Mouse (Mus musculus) hindbrain, postnatal 0 days (tissue): ENCODE measurements around the gene Cox4i1. TPM values are rescaled to one million over a fixed set of nuclear protein-coding genes. Genes with fewer than 3 reads are reported as not detected.

ENCODE experiments used
- ATAC-seq: fragments of 200-750 bp; cut with Nextera tagmentation; 2 replicates; pipeline ENCODE4 v1.8.0; 2017; ENCODE audit warnings: mild to moderate bottlenecking, moderate TSS enrichment, moderate library complexity
- DNase-seq: peaks from one replicate; pipeline ENCODE4 v3.0.0-alpha.2; 2015; ENCODE audit warnings: low spot score
- H3K27ac ChIP-seq: fragments of 300-500 bp; sonication (generic); 2 replicates; pipeline ENCODE4 v1.5.1; 2014; ENCODE audit warnings: mild to moderate bottlenecking
- H3K27me3 ChIP-seq: fragments of 300-500 bp; sonication (generic); 2 replicates; pipeline ENCODE4 v1.6.1; 2014; ENCODE audit warnings: low read length, mixed read lengths; ENCODE audit not compliant: insufficient read depth
- H3K36me3 ChIP-seq: fragments of 300-500 bp; sonication (generic); 2 replicates; pipeline ENCODE4 v1.6.1; 2014; ENCODE audit warnings: low read length, mixed read lengths; ENCODE audit not compliant: insufficient read depth
- H3K4me1 ChIP-seq: fragments of 300-500 bp; sonication (generic); 2 replicates; pipeline ENCODE4 v1.6.1; 2014; ENCODE audit warnings: antibody characterized with exemption, low read length, mixed read lengths; ENCODE audit not compliant: insufficient read depth
- H3K4me2 ChIP-seq: fragments of 300-500 bp; sonication (generic); 2 replicates; pipeline ENCODE4 v1.6.1; 2014; ENCODE audit warnings: low read depth, mild to moderate bottlenecking, low read length, moderate library complexity, mixed read lengths
- H3K4me3 ChIP-seq: fragments of 300-500 bp; sonication (generic); 2 replicates; pipeline ENCODE4 v1.5.1; 2014; ENCODE audit warnings: low read length
- H3K9ac ChIP-seq: fragments of 300-500 bp; sonication (generic); replicated peaks from 2 replicates; pipeline ENCODE4 v1.6.1; 2014; ENCODE audit warnings: mild to moderate bottlenecking, low read length, moderate library complexity, mixed read lengths
- H3K9me3 ChIP-seq: fragments of 300-500 bp; sonication (generic); 2 replicates; pipeline ENCODE4 v1.6.1; 2016; ENCODE audit warnings: low read length, mixed read lengths
- CTCF ChIP-seq: IDR thresholded peaks from 2 replicates; pipeline ENCODE4 v1.5.1; 2016; ENCODE audit warnings: antibody characterized with exemption, control low read depth, low read depth
- WGBS: fragments of 180-500 bp; shearing (Covaris S2); extraction: QIAGEN DNeasy Blood & Tissue Kit; methylation state at CpG from one replicate; pipeline ENCODE4 v1.1.7; 2014; 5-methylcytosine and 5-hydroxymethylcytosine counted together
- polyA plus RNA-seq: library from polyadenylated mRNA; unstranded; fragments of >200 nt; fragmentation: Nextera tagmentation; extraction: Ambion mirVana; gene quantifications from 2 replicates; pipeline ENCODE4 v1.2.1, GENCODE M21; 2015
- total RNA-seq: library from RNA; depleted of rRNA; stranded (reverse); fragments of >200 nt; gene quantifications from 2 replicates; pipeline ENCODE4 v1.2.3, GENCODE M21; 2014

The Cox4i1 gene
- total and polyA plus RNA-seq, 2 experiments from 2014 or later = 545 to 1,662 TPM

DNA sequence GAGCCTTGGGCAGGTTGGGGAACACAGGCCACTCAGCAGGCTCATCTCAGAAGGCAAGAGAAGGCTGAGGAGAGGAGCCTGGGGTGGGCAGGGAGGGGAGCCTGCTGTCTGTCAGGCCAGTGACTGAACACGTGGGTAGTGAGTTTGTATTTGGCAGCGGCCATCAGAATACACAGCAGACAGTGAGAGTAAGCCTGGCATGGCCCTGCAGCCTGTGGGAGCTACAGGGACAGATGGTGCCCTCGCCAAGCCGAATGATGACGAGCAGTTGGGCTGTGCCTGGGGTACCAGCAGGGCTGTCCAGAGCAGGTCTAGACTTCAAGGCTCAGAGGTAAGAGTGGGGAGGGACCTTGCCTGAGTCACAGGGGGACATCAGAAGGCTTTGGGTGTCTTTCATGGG is 40.7 kb upstream of the Cox4i1 start:
- H3K36me3 ChIP-seq = no peaks in the 10 kb centered on the region
- H3K27ac ChIP-seq = no peak overlapping the region
- WGBS = 49% methylated on average over 5 of the region's 5 CpGs
- H3K9me3 ChIP-seq = no peaks in the 10 kb centered on the region
- H3K4me3 ChIP-seq = no peak overlapping the region
- peak; percentile 67 for ATAC-seq
- peak; percentile 67 for DNase-seq
- H3K9ac ChIP-seq = no peak overlapping the region
- no peak overlapping the region for H3K4me2 ChIP-seq
- no peak for TF ChIP-seq CTCF
- H3K27me3 ChIP-seq = no peaks in the 10 kb centered on the region
- no peaks in the 10 kb centered on the region for H3K4me1 ChIP-seq

DNA sequence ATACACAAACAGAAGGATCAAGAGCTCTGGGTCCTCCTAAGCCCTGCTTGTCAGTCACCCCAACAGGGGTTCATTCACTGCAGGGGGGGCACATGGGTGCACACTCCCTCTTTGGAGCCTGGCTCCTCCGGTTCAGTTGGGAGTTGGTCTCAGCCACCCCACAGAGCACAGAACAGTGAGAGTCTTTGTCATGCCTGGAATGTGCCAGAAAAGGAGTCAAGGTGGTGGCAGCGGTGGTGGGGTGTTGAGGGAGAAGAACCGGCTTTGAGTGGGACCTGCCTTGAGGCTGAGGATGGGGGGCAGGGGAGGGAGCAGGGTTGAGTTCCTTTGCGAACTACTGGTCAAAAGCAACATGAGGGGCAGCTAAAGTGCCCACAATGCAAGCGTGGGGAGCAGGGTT is 38.0 kb upstream of the Cox4i1 start:
- Histone ChIP-seq H3K27ac (no peak overlapping the region), H3K4me1 (no peaks in the 10 kb centered on the region), H3K27me3 (no peaks in the 10 kb centered on the region), H3K4me3 (no peak overlapping the region), H3K9ac (no peak overlapping the region), H3K36me3 (no peaks in the 10 kb centered on the region), H3K4me2 (no peak overlapping the region), H3K9me3 (no peaks in the 10 kb centered on the region)
- TF ChIP-seq CTCF = no peak
- no peak for ATAC-seq
- 45% methylated on average over 5 of the region's 5 CpGs for WGBS
- DNase-seq = no peak

DNA sequence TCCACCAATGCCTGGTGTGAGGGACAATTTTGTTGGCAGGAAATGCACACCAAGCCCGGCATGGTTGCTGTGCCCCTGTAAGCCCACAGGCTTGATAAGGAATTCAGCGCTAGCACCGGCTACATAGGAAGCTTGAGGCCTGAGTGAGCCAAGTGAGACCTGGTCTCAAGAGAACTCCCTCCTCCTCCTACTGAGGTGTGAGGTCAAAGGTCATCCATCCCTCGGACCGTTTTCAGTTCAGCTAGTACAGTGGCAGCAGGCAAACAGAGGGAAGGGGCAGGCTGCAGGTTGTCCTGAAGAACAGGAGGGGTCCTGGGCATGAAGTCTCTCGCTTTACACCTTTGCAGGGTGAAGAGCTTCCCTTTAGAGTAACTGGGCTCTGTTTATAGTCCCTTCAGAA is 37.2 kb upstream of the Cox4i1 start:
- TF ChIP-seq CTCF = no peak
- no peak overlapping the region for H3K4me3 ChIP-seq
- 63% methylated on average over 6 of the region's 6 CpGs for WGBS
- no peaks in the 10 kb centered on the region for H3K27me3 ChIP-seq
- H3K9me3 ChIP-seq = no peaks in the 10 kb centered on the region
- no peaks in the 10 kb centered on the region for H3K36me3 ChIP-seq
- H3K4me1 ChIP-seq = no peaks in the 10 kb centered on the region
- DNase-seq (no peak), ATAC-seq (no peak)
- H3K9ac ChIP-seq = no peak overlapping the region
- H3K4me2 ChIP-seq = no peak overlapping the region
- no peak overlapping the region for H3K27ac ChIP-seq

DNA sequence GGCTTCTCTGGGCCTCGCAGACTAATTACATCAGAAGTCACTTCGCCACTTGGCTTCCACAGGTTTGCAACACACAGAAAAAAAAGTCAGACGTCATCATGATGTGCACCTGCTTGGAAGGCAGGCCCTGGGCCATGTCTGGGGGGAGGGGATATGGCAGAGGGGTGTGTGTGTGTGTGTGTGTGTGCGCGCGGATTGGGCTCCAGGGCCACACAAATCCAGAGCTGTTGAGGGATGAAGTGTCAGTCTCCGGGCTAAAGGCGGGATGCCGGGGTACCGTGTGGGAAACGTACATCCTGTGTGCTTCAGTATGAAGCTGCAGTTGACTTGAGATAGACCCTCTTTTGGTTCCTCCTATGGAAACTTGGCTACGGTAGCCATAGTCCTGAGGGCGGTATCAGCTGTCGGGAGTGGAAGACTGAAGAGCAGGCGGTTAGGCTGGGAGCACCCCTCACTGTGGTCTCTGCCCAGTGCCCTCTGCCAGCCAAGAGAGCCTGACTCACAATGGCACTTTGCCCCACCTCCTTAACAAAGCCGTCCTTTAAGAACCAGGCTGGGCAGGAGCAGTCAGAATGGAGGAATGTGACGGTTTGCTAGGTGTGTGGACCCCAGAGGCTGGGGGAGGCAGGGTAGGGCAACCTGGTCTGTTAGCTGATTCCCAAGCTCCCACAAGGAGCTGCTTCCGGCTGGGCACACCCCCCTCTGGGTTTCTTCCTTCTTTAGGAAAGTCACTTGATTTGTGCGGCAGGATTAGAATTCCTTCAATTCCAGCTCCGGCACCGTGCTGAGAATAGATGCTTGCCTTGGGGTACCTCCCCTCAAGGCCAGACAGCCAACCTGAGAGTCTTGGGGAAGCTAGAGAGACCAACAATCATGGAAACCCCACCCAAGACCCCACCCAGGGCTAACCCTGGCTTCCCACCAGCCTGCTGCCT is 36.3 kb upstream of the Cox4i1 start:
- no peak overlapping the region for H3K9ac ChIP-seq
- TF ChIP-seq CTCF = no peak
- DNase-seq = peak; percentile 43
- H3K4me3 ChIP-seq = no peak overlapping the region
- no peaks in the 10 kb centered on the region for H3K36me3 ChIP-seq
- no peaks in the 10 kb centered on the region for H3K4me1 ChIP-seq
- H3K4me2 ChIP-seq = no peak overlapping the region
- ATAC-seq = no peak
- 67% methylated on average over 21 of the region's 21 CpGs for WGBS
- no peak overlapping the region for H3K27ac ChIP-seq
- H3K27me3 ChIP-seq = no peaks in the 10 kb centered on the region
- H3K9me3 ChIP-seq = no peaks in the 10 kb centered on the region

DNA sequence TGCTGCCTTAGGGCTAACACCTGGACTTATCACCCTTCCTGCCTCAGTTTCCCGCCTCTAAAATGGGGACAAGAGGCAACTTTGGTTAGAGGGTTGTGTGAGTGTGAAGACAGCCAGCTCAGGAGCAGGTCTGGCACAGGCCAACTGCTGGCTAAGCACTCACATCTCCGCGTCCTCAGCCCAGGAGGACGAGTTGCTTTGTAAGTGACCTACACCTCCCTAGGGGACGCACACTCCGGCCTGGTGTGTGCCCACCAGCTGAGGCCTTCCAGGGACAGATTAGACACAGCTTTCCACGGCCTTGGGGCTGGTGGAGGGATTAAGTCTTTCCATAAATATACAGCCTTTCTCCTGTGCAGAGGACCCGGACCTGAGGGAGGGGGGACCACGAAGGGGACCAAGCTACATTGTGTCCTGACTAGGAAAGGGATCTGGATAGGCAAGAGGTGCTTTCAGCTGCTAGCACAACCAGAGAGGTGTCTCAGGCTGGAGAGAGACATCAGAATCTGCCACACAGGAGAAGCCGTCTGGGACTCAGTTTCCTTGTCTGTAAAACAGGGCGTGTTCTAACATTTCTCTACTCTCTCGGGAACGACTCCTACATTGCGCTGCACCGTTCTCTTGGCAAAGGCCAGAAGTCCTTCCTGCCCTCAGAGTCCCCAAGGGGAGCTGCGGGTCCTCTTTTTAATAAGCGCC is 34.9 kb upstream of the Cox4i1 start:
- no peak overlapping the region for H3K9ac ChIP-seq
- no peaks in the 10 kb centered on the region for H3K36me3 ChIP-seq
- H3K27ac ChIP-seq = no peak overlapping the region
- no peaks in the 10 kb centered on the region for H3K27me3 ChIP-seq
- no peak for DNase-seq
- peak overlapping the region; percentile 94 for H3K4me2 ChIP-seq
- H3K9me3 ChIP-seq = no peaks in the 10 kb centered on the region
- no peak for ATAC-seq
- WGBS = 26% methylated on average over 17 of the region's 17 CpGs
- no peak for TF ChIP-seq CTCF
- H3K4me1 ChIP-seq = no peaks in the 10 kb centered on the region
- H3K4me3 ChIP-seq = peak overlapping the region; percentile 55

DNA sequence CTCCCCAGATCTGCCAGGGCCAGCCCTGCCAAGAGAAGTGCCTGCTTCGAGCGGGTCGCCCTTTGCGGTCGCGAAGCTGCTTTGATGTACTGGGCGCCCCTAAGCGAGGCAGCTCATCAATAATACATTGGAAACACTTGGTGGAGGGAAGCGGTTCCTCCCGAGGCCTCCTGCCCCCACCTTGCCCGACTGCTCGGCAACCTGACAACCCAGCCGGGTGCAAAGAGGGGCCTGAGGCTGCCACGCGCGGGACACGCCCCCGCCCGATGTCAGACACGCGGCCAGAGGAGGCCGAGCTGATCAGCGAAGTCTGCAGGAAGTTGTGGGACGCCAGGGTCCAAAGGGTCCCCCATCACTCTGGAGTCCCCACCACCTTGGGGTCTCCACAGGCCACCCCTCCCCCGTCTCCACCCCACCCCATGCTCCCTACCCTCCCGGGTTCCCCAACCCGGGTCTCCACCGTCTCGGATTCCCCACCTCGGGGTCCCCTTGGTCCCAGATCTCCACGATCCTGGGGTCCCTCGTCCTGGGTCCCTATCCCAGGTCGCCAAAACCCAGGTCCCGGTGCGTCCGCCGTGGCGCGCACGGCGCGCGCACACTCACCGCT is 34.3 kb upstream of the Cox4i1 start:
- Histone ChIP-seq H3K9me3 (no peaks in the 10 kb centered on the region), H3K36me3 (no peaks in the 10 kb centered on the region), H3K9ac (peak overlapping the region; percentile 55), H3K27me3 (no peaks in the 10 kb centered on the region), H3K4me3 (peak overlapping the region; percentile 55), H3K27ac (no peak overlapping the region), H3K4me2 (peak overlapping the region; percentile 94), H3K4me1 (no peaks in the 10 kb centered on the region)
- TF ChIP-seq CTCF = no peak
- ATAC-seq (peak; percentile 33), DNase-seq (peak; percentile 13)
- under 1% methylated on average over 38 of the region's 44 CpGs for WGBS
